Mouse (Mus musculus) retina, postnatal 1 day (tissue): ENCODE measurements around the gene Unc5cl.

ENCODE experiments used
- DNase-seq: peaks from one replicate; pipeline ENCODE4 v3.0.0-alpha.2; 2012

Unc5cl gene

GRCm38 (mm10) chr17:48432158-48432980, 22.3 kb upstream of the Unc5cl start, which contains the start of gene Apobec2:
Gene Apobec2, minus strand, starts transcription at chr17:48432930.
- DNase-seq = peak; percentile 63

GRCm38 (mm10) chr17:48433006-48433655, 21.6 kb upstream of the Unc5cl start:
- no peak for DNase-seq

- no peak for DNase-seq
Observed at GRCm38 (mm10) chr17:48433689-48434330, 20.9 kb upstream of the Unc5cl start.

GRCm38 (mm10) chr17:48434479-48434878, 20.2 kb upstream of the Unc5cl start:
- DNase-seq = no peak

GRCm38 (mm10) chr17:48436487-48436886, 18.2 kb upstream of the Unc5cl start:
- no peak for DNase-seq

- peak; percentile 70 for DNase-seq
Observed at GRCm38 (mm10) chr17:48437421-48437911, 17.2 kb upstream of the Unc5cl start.

- DNase-seq = peak; percentile 49
Observed at GRCm38 (mm10) chr17:48442745-48443457, 11.8 kb upstream of the Unc5cl start.

- no peak for DNase-seq
Observed at GRCm38 (mm10) chr17:48443542-48444145, 11.1 kb upstream of the Unc5cl start.

- no peak for DNase-seq
Observed at GRCm38 (mm10) chr17:48447675-48448074, 7.0 kb upstream of the Unc5cl start.

GRCm38 (mm10) chr17:48450666-48451352, 3.9 kb upstream of the Unc5cl start:
- no peak for DNase-seq

- no peak for DNase-seq
Observed at GRCm38 (mm10) chr17:48451353-48451675, 3.4 kb upstream of the Unc5cl start, which contains the start of gene Tspo2. Gene Tspo2, minus strand, starts transcription at chr17:48451522.

- peak; percentile 49 for DNase-seq
Observed at GRCm38 (mm10) chr17:48451753-48452444, 2.8 kb upstream of the Unc5cl start.

- no peak for DNase-seq
Observed at GRCm38 (mm10) chr17:48453489-48453888, 1.2 kb upstream of the Unc5cl start.

- DNase-seq = no peak
Observed at GRCm38 (mm10) chr17:48454190-48454589, 511 bp upstream of the Unc5cl start.

- DNase-seq = no peak
Observed at GRCm38 (mm10) chr17:48455955-48456354, 1.3 kb downstream of the Unc5cl start.

- no peak for DNase-seq
Observed at GRCm38 (mm10) chr17:48457971-48458653, 3.4 kb downstream of the Unc5cl start.

- DNase-seq = no peak
Observed at GRCm38 (mm10) chr17:48462096-48462495, 7.4 kb downstream of the Unc5cl start.

- DNase-seq = no peak
Observed at GRCm38 (mm10) chr17:48463391-48463790, 8.7 kb downstream of the Unc5cl start.

- no peak for DNase-seq
Observed at GRCm38 (mm10) chr17:48466769-48467394, 12.2 kb downstream of the Unc5cl start.
